Mouse (Mus musculus): ENCODE measurements around the gene Akr1a1.
"Not testable (repeated sequence)": the region's sequence is repeated elsewhere in the genome, so short reads cannot be mapped to it uniquely, and the experiment has no call there.

Gene Akr1a1

GRCm38 (mm10) chr4:116650924-116651796, at the start of gene Akr1a1:
TSS of gene Akr1a1 (minus strand) at chr4:116651680.
- DNase-seq (ENCODE audit: low spot score in 2 of 2) = peak; percentile 96 to 97

DNA sequence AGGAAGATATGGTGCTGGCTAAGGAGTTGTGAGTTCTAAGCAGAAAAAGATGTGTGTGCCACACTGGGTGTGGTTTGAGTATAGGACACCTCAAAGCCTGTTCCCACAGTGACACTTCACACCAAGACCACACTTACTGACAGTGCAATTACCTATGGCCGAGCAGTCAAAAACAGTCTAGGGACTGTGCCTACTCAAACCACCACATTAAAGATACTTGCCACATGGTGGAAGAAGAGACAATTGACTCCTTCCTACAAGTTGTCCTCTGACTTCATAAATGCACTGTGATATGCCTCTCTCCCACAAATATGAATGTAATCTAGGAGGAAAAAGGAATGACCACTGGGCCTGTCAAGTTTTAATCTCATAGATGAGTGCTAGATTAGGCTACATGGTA, 49.5 kb upstream of the Akr1a1 start:
- DNase-seq (ENCODE audit: low spot score in 2 of 2) = no peak

- no peak for DNase-seq (ENCODE audit: low spot score in 2 of 2)
These were observed 47.3 kb upstream of the Akr1a1 start for GRCm38 (mm10) chr4:116698693-116699342.

GRCm38 (mm10) chr4:116693785-116694184, 42.3 kb upstream of the Akr1a1 start:
- no peak for DNase-seq (ENCODE audit: low spot score in 2 of 2)

DNA sequence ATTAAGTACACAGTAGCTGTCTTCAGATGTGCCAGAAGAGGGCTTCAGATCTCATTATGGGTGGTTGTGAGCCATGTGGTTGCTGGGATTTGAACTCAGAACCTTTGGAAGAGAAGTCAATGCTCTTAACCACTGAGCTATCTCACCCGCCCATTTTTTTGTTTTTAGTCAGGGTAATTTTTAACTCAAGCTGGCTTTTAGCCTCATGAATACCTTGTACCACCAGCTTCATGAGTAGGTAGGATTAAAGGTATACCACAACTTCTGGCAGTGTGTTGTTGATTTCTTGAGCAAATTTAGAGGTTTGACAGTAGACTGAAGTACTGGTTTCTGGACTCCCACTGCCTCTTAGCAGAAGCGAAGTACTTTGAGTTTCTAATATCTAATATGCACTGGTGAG, 40.7 kb upstream of the Akr1a1 start:
- no peak for DNase-seq (ENCODE audit: low spot score in 2 of 2)

GRCm38 (mm10) chr4:116689309-116689876, 37.9 kb upstream of the Akr1a1 start:
- DNase-seq (ENCODE audit: low spot score in 2 of 2) = no peak

DNA sequence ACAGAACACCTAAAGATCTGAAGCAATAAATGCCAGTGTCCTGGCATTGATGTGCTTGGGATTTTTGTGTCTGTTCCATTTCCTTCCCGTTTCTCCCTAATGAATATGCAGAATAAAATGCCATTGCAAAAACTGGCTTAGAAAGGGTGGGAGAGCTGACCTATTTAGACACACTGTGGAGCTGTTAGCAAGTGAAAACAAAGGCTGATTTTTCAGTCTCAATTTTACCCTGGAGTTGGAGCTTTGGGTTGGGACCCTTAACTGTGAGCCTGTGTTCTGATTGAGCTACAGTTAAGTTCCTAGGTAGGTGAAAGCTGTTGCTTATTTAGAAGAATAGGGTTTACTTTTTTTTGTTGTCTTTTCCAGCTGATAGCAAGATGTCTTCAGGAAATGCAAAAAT, 35.6 kb upstream of the Akr1a1 start:
- DNase-seq (ENCODE audit: low spot score in 2 of 2) = no peak

DNA sequence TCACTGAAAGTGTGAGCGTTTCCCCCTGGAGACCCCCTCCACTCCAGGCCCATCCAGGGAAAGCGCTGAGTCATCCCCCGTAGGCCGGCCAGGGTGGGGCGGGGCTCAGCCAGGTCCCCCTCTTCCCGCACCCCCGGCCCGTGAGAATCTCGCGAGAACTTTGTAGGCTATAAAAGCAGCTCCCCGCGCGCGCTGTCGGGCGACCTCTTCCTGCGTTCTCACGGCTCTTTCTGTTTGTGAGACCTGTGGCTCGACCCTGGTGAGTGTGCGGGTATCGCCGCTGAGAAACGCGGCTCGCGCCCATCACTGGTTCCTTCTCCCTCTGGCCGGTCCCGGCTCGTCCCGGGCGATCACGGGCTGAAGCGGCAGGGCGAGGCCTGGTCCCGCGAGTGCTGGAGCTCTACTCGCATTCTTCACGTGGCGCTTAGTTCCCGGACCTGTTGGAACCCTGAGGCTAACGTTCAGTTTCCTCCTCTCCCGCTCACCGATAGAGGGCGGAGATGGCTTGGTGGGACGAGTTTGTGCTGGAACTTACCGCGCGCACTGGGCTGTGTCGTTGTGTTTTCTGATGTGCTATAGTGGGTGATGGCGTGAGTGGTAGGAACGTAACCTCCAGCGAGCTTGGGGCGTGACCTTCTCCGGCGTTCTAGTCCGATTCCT, 34.1 kb upstream of the Akr1a1 start, which contains the start of gene Prdx1:
Prdx1 (plus strand) TSS at position 143 of the 660 bp plus-strand sequence.
- peak; percentile 87 to 92 for DNase-seq (ENCODE audit: low spot score in 2 of 2)

- no peak for DNase-seq (ENCODE audit: low spot score in 2 of 2)
These were observed 33.2 kb upstream of the Akr1a1 start for GRCm38 (mm10) chr4:116684665-116685064.

DNA sequence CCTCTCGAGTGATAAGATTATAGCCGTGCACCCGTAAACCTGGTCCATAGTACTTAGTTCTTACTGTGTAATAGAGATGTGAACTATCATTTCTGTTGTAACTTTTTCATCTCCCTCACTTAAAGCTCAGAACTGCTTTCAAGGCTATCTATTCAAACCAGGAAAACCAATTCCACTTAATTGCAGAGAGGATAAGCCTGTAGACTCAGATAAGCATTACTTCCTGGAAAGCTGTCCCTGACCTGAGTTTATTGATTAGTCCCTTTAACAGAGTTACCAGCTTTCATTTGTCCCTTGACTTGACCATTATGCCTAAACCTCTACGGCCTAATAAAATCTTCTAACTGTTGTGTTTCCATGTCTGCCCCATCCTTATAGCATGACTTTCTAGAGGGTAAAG, 32.5 kb upstream of the Akr1a1 start:
- no peak for DNase-seq (ENCODE audit: low spot score in 2 of 2)

GRCm38 (mm10) chr4:116680521-116680920, 29.0 kb upstream of the Akr1a1 start:
- not testable (repeated sequence) for DNase-seq (ENCODE audit: low spot score in 2 of 2)

- no peak for DNase-seq (ENCODE audit: low spot score in 2 of 2)
These were observed 27.7 kb upstream of the Akr1a1 start for GRCm38 (mm10) chr4:116679141-116679540.

GRCm38 (mm10) chr4:116677808-116678207, 26.3 kb upstream of the Akr1a1 start:
- no peak for DNase-seq (ENCODE audit: low spot score in 2 of 2)

GRCm38 (mm10) chr4:116676027-116676426, 24.5 kb upstream of the Akr1a1 start:
- DNase-seq (ENCODE audit: low spot score in 2 of 2) = no peak

GRCm38 (mm10) chr4:116674761-116675160, 23.3 kb upstream of the Akr1a1 start:
- not testable (repeated sequence) for DNase-seq (ENCODE audit: low spot score in 2 of 2)

- no peak for DNase-seq (ENCODE audit: low spot score in 2 of 2)
These were observed 21.3 kb upstream of the Akr1a1 start for GRCm38 (mm10) chr4:116672785-116673184.

DNA sequence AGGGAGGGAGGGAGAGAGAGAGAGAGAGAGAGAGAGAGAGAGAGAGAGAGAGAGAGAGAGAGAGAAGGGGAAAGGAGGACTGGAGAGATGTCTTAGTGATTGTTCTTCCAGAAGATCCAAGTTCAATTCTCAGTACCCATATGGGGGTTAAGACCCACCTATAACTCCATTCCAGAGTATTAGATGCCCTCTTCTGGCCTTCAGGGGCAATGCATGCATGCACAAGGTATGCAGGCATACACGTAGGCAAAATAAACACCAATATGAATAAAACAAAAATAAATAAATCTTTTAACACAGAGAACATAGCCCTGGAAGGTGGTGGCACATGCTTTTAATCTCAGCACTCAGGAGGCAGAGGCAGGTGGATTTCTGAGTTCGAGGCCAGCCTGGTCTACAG, 17.8 kb upstream of the Akr1a1 start:
- DNase-seq (ENCODE audit: low spot score in 2 of 2) = no peak

DNA sequence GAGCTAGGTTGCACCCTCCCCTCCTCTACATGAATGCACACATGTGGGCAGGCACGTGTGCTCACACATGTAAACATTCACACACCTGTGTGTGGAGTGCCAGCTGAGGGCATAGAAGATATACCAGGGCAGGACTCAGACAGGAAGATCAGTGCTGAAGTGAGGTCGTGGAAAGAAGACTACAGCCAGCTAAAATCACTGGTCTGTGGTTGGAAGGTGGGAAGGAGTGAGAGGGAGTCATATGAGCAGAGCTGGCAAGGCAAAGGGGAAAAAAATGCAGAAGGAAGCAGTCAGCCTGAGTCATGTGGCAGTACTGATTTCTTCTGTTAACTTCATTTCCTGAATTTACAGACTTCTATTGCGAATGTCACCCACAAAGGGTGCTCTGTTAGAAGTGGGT, 16.7 kb upstream of the Akr1a1 start:
- DNase-seq (ENCODE audit: low spot score in 2 of 2) = no peak

DNA sequence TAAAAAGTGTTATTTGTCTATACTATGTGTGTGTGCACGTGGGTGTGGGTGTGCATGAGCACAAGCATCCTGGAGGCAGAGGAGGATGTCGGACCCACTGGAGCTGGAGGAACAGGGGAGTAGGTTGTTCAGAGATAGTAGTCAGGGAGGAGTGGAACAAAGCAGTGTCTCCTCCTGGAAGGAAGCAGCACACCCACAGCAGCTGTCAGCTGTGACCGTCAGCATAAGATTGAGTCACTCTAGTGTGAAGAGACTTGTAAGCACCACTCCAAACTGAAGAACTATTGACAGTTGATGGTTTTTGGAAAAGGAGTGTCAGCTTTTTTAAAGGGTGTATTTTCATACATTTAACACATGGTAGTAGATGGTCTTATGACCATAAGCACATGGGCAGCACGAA, 15.1 kb upstream of the Akr1a1 start:
- no peak for DNase-seq (ENCODE audit: low spot score in 2 of 2)

DNA sequence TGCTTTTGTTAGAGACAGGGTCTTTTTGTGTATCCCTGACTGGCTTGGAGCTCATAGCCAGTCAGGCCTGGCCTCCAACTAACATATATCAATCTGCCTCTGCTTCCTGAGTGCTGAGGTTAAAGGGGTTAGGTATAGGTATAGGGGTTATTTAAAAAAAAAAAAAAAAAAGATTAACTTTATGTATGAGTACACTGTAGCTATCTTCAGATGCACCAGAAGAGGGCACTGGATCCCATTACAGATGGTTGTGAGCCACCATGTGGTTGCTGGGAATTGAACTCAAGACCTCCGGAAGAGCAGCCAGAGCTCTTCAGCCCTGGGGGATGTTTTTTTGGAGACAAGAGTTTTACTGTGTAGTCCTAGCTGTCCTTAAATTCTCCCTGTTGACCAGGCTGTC, 10.5 kb upstream of the Akr1a1 start:
- DNase-seq (ENCODE audit: low spot score in 2 of 2) = no peak

GRCm38 (mm10) chr4:116660829-116661228, 9.3 kb upstream of the Akr1a1 start:
- DNase-seq (ENCODE audit: low spot score in 2 of 2) = no peak

DNA sequence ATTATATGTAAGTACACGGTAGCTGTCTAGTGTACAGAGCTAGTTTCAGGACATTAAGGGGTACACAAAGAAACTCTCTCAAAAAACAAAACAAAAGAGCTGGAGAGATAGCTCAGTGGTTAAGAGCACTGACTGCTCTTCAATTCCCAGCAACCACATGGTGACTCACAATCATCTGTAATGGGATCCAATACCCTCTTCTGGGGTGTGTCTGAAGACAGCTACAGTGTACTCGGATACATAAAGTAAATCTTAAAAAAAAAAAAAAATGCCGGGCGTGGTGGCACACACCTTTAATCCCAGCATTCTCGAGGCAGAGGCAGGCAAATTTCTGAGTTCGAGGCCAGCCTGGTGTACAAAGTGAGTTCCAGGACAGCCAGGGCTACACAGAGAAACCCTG, 8.4 kb upstream of the Akr1a1 start:
- DNase-seq (ENCODE audit: low spot score in 2 of 2) = not testable (repeated sequence)

All from frontal cortex, postnatal 36 days (tissue).